Mouse (Mus musculus): ENCODE results near the gene Bicd1. TPM values are rescaled to one million over a fixed set of nuclear protein-coding genes. Genes with fewer than 3 reads are reported as not detected.
A peak's percentile ranks its signal among the peaks of the same experiment; 100 is the strongest.

Bicd1 gene
- polyA plus RNA-seq, 1 experiment = 0.61 TPM

- no peaks in the 10 kb centered on the region for H3K27me3 ChIP-seq (ENCODE audit: control insufficient read depth, insufficient read depth, low read length)
- no peak overlapping the region for H3K27ac ChIP-seq (ENCODE audit: insufficient read depth, low read depth, low read length)
- H3K4me3 ChIP-seq (ENCODE audit: low read depth, low read length) = peak overlapping the region; percentile 67
- 0 out of 2 replicates have a peak, but pooled peaks cover 1% of the 10 kb centered on the region for H3K36me3 ChIP-seq (ENCODE audit: control insufficient read depth, insufficient read depth, low read length)
- peaks cover 4% of the 10 kb centered on the region; the same call in 1 of the 2 replicates for H3K4me1 ChIP-seq (ENCODE audit: control insufficient read depth, insufficient read depth, insufficient read length, low read length)
- WGBS = 2% methylated on average over 19 of the region's 19 CpGs
- TF ChIP-seq POLR2A (IDR thresholded peaks at IDR 0.05; ENCODE audit: low read depth, low read length) (no peak), CTCF (IDR thresholded peaks at IDR 0.05; ENCODE audit: extremely low read depth, insufficient read length, insufficient replicate concordance, low read depth, low read length) (no peak)
Observed at GRCm38 (mm10) chr6:149565720-149566498, 157.2 kb downstream of the Bicd1 start.

- no peak overlapping the region for H3K27ac ChIP-seq (ENCODE audit: insufficient read depth, low read depth, low read length)
- no peaks in the 10 kb centered on the region for H3K27me3 ChIP-seq (ENCODE audit: control insufficient read depth, insufficient read depth, low read length)
- 0 out of 2 replicates have a peak, but pooled peaks cover 1% of the 10 kb centered on the region for H3K36me3 ChIP-seq (ENCODE audit: control insufficient read depth, insufficient read depth, low read length)
- WGBS = 23% methylated on average over 1 of the region's 1 CpGs
- H3K4me1 ChIP-seq (ENCODE audit: control insufficient read depth, insufficient read depth, insufficient read length, low read length) = peaks cover 4% of the 10 kb centered on the region; the same call in 1 of the 2 replicates
- TF ChIP-seq POLR2A (IDR thresholded peaks at IDR 0.05; ENCODE audit: low read depth, low read length) (no peak), CTCF (IDR thresholded peaks at IDR 0.05; ENCODE audit: extremely low read depth, insufficient read length, insufficient replicate concordance, low read depth, low read length) (no peak)
- H3K4me3 ChIP-seq (ENCODE audit: low read depth, low read length) = no peak overlapping the region
Observed at GRCm38 (mm10) chr6:149567219-149567618, 158.5 kb downstream of the Bicd1 start.

DNA sequence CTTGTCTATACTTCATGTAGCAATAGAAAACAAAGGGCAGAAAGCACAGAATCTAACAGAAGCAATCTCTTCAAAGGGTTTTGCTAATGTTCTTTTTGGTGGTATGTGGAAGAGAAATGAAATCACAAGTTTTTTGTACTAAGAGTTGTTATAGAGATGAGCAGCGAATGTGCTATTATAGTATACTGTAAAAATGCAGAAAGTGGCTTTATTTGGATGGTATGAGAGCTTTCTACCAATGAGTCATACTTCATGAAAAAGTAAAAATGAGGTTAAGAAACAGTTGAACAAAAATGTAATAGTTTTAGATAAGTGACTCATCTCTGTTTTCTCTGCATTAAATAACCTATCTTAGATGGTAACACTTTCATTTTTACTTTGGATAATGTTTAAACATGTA, 165.6 kb downstream of the Bicd1 start:
- H3K4me1 ChIP-seq (ENCODE audit: control insufficient read depth, insufficient read depth, insufficient read length, low read length) = no peaks in the 10 kb centered on the region
- H3K27ac ChIP-seq (ENCODE audit: insufficient read depth, low read depth, low read length) = no peak overlapping the region
- TF ChIP-seq CTCF (IDR thresholded peaks at IDR 0.05; ENCODE audit: extremely low read depth, insufficient read length, insufficient replicate concordance, low read depth, low read length) = no peak
- no peak for TF ChIP-seq POLR2A (IDR thresholded peaks at IDR 0.05; ENCODE audit: low read depth, low read length)
- WGBS = 91% methylated on average over 1 of the region's 1 CpGs
- H3K4me3 ChIP-seq (ENCODE audit: low read depth, low read length) = no peak overlapping the region
- peaks cover 4% of the 10 kb centered on the region; the same call in 1 of the 2 replicates for H3K27me3 ChIP-seq (ENCODE audit: control insufficient read depth, insufficient read depth, low read length)
- H3K36me3 ChIP-seq (ENCODE audit: control insufficient read depth, insufficient read depth, low read length) = 0 out of 2 replicates have a peak, but pooled peaks cover 2% of the 10 kb centered on the region

DNA sequence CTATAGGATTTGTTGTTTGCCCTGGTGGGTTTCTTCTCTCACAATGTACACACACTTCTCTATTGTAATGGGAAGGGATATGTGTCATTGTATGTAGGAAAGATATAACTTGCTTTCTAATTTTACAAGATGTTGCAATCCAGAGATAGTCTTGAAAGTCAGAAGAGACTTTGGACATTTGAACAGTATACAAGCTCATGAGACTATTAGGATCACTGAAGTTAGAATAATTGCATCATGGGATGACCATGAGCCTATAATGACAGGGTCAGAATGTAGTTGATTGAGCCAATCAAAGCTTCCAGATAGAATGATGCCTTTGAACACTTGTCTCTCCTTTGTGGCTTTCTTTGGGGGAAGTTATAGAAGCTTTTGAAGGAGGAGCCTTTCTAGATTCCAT, 171.4 kb downstream of the Bicd1 start:
- Histone ChIP-seq H3K4me1 (ENCODE audit: control insufficient read depth, insufficient read depth, insufficient read length, low read length) (no peaks in the 10 kb centered on the region), H3K36me3 (ENCODE audit: control insufficient read depth, insufficient read depth, low read length) (0 out of 2 replicates have a peak, but pooled peaks cover 2% of the 10 kb centered on the region), H3K4me3 (ENCODE audit: low read depth, low read length) (no peak overlapping the region), H3K27me3 (ENCODE audit: control insufficient read depth, insufficient read depth, low read length) (peaks cover 4% of the 10 kb centered on the region; the same call in 1 of the 2 replicates), H3K27ac (ENCODE audit: insufficient read depth, low read depth, low read length) (no peak overlapping the region)
- TF ChIP-seq CTCF (IDR thresholded peaks at IDR 0.05; ENCODE audit: extremely low read depth, insufficient read length, insufficient replicate concordance, low read depth, low read length) (no peak), POLR2A (IDR thresholded peaks at IDR 0.05; ENCODE audit: low read depth, low read length) (no peak)

- H3K4me1 ChIP-seq (ENCODE audit: control insufficient read depth, insufficient read depth, insufficient read length, low read length) = no peaks in the 10 kb centered on the region
- no peaks in the 10 kb centered on the region for H3K27me3 ChIP-seq (ENCODE audit: control insufficient read depth, insufficient read depth, low read length)
- no peak overlapping the region for H3K4me3 ChIP-seq (ENCODE audit: low read depth, low read length)
- no peak for TF ChIP-seq POLR2A (IDR thresholded peaks at IDR 0.05; ENCODE audit: low read depth, low read length)
- TF ChIP-seq CTCF (IDR thresholded peaks at IDR 0.05; ENCODE audit: extremely low read depth, insufficient read length, insufficient replicate concordance, low read depth, low read length) = no peak
- H3K27ac ChIP-seq (ENCODE audit: insufficient read depth, low read depth, low read length) = no peak overlapping the region
- 88% methylated on average over 7 of the region's 7 CpGs for WGBS
- H3K36me3 ChIP-seq (ENCODE audit: control insufficient read depth, insufficient read depth, low read length) = no peaks in the 10 kb centered on the region
Observed at GRCm38 (mm10) chr6:149585708-149586504, 177.2 kb downstream of the Bicd1 start.

Other genes starting within 250 kb of the Bicd1 start
- gene Amn1, start 220.2 kb upstream of the Bicd1 start, polyA plus RNA-seq (2012; rRNA removed) = 2.8 and 4.0 TPM in 2 replicates
- 4.0 and 12.6 TPM in 2 replicates for gene Resf1, start 99.5 kb upstream of the Bicd1 start, polyA plus RNA-seq (2012; rRNA removed)

Data from small intestine, adult 2 months (tissue).